Mouse (Mus musculus) CD4-positive, CD25-positive, alpha-beta regulatory T cell, adult 2 months (primary cell): Measurements from ENCODE around the gene Maml3.

ENCODE experiments used
- DNase-seq: peaks from one replicate; pipeline ENCODE4 v3.0.0-alpha.2; 2012; ENCODE audit warnings: low read depth, low spot score

Maml3 gene

GRCm38 (mm10) chr3:51745162-51745561, 359.7 kb downstream of the Maml3 start:
- peak; percentile 55 for DNase-seq

DNA sequence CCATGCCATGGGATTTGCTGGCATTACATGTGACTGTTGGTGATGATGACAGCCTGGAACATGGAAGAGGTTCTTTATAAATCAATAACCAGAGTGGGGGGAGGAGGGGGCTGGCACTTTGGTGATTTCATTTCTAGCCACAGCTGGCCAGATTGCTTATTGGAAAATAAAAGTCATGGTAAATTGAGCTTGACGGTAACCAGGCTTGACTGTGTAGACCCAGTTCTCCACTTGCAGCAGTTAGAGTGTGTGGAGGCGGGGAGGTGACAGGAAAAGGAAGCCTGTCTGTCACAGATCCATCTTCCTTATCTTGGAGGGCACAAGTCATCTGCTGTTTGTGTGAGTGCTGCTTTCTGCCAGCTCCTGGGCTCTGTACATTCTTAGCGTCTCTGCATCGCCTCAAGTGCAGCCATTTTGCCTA, 360.5 kb downstream of the Maml3 start:
- DNase-seq: peak; percentile 44

DNA sequence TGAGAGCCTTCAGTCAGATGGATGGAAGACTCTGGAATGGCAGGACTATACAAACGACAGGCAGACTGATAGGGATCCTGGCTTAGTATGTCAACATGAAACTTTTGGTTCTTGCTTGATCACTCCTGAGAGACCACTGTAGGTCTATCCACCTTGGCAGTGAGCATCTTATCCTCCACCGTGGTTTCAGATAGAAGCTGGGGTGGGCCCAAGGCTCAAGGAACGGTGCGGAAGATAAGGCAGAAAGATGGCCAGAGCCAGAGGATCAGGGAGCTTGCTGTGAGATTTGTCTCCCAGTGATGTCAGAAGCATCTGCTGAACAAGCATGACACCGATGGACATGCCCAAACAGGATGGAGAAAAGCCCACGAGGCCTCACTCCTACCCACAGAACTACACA, 362.5 kb downstream of the Maml3 start:
- DNase-seq: no peak

DNA sequence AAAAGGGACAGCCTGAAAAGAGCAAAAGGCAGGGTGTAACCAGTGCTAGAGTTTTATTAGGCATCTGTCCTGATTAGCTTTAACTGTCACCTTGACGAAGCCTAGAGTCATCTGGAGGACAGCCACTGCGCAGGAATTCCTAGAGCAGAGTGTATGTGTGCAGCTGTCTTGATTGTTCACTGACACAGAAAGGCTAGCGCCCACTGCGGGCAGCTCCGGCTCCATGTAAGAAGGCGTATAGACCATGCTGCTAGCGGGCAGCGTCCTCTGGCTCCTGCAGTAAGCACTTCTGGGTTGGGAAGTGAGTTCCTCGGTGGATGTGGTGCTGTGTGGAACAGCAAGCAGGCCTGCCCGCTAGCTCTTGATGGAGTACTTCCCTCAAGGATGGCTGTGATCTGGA, 363.1 kb downstream of the Maml3 start:
- no peak for DNase-seq

GRCm38 (mm10) chr3:51739835-51740112, 365.1 kb downstream of the Maml3 start:
- no peak for DNase-seq

DNA sequence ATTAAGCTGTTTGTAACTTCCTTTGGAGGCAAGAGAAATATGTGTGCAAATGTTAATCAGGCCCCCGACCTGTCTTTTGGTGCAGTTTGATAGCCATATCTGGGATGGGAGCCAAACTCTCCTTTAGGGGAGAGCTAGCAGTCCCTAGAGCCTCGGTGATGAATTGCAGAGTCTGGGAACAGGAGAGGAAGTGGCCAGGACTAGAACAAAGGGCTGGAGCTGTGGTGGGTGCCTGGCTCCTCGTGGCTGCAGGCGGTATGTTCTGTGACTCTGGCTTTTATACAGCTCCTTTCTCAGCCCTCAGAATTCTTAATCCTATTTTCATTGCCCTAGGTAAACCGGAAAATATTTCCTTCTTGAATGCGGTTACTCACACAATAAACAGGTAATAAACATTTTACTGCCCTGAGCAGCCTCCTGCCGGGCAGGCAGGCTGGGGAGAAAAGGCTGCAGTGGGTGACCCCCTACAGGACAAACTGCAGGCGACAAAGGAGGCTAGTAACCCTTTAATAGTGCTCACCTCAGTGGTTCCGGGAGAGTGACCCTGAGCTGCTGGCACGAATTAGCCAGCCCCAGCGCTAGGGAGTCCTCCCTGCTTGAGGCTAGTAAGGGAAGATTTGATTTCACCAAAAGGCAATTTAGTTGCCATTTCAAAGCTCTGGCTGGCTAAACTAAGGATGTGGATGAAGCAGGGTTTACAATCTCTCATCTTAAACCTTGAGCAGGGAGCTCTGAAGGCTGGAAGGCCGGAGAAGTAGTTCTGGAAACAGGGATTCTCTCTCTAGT, 365.6 kb downstream of the Maml3 start:
- no peak for DNase-seq

- DNase-seq: no peak
Observed at GRCm38 (mm10) chr3:51733685-51734084, 371.2 kb downstream of the Maml3 start.

GRCm38 (mm10) chr3:51731949-51732636, 372.8 kb downstream of the Maml3 start:
- no peak for DNase-seq

DNA sequence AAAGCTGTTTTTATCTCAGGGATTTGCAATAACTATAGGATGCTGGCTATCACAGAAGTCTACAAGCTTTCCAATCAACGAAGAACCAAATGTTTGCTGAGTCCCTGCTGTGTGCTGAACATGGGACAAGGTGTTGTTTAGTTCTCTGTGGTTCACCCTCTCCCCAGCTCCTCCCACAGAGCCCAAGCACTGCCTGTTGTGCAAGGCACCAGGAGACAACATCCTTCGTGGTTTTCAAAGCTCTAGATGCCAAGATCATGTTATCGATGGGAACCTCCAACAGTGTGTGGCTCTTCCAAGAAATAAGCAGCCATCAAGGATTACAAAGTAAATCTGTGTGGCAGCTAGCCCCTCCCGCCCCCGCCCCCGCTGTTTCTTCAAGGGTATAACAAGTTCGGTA, 374.2 kb downstream of the Maml3 start:
- DNase-seq: peak; percentile 18

- DNase-seq: no peak
Observed at GRCm38 (mm10) chr3:51729109-51729918, 375.6 kb downstream of the Maml3 start.

DNA sequence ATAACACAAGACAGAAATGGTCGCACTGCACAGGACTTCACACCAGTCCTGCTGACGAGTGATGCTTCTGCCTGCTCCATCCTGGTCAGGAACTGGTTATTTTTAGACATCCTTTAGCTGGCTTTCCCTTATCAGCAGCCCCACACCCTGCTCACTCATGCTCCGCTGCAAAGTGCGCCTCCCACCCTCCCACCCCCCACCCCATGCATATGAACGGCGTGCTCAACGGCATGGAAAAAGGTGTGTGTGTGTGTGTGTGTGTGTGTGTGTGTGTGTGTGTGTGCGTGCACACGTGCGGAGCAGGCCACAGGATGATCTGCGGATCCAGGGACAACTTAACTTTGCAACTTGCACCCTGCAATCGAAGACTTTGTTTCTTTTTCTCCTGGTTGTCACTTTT, 376.4 kb downstream of the Maml3 start:
- no peak for DNase-seq

- no peak for DNase-seq
Observed at GRCm38 (mm10) chr3:51727968-51728367, 376.9 kb downstream of the Maml3 start.

DNA sequence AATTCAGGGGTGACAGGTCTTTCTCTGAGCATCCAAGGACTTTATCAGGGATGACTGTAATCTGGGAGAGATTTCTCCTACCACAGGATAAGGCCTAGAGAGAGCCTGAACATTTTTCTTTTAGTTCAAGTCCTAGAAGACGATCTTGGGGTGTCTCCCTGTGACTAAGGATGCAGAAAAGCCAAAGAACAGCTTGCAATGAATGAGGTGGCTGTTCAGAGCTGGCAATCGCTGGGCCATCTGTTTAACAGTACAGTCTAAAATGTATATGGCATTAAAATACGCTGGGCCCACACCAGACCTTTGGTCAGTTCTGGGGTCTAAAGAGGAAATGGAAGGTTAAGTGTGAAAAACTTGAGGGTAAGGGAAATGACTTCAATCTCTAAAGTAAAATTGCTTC, 377.4 kb downstream of the Maml3 start:
- no peak for DNase-seq

DNA sequence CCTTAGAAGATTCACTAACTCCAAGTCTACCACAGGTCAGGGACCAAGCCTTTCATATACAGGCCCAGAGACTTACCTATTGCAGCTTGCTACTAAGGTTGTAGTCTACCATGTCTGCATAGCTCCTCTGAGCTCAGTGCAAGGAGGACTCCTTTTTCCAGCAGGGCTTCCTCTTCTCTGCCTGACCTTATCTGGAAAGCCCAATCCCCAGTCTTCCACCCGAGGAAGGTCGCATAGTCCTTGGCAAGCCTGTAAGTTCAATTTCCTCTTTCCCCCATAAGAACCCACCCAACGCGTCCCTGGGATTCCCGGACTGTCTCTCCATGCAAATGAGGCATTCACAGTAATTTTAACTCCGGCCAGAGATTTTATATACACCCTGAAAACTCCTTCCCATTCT, 378.6 kb downstream of the Maml3 start:
- DNase-seq: no peak

GRCm38 (mm10) chr3:51719982-51720381, 384.9 kb downstream of the Maml3 start:
- DNase-seq: no peak

DNA sequence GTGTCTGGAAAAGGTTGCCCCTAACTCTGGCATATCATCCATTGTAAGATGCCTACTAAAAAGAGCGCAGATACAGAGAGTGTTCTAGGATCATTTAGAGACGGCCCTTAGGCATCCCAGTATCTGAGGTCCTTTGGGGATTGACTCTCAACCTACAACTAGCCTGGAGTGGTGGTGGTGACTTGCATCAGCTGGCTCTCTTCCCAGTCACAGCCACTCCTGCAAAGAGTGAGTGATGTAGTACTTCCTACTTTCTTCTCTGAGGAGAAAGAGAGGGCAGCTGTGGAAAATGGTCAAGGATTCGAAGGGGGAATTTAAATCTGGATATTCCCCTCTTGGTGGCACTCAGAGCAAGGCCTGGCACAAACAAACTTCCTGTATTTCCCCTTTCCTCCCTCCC, 385.5 kb downstream of the Maml3 start:
- no peak for DNase-seq

- no peak for DNase-seq
Observed at GRCm38 (mm10) chr3:51717909-51718308, 387.0 kb downstream of the Maml3 start.

GRCm38 (mm10) chr3:51717455-51717854, 387.4 kb downstream of the Maml3 start:
- DNase-seq: no peak

DNA sequence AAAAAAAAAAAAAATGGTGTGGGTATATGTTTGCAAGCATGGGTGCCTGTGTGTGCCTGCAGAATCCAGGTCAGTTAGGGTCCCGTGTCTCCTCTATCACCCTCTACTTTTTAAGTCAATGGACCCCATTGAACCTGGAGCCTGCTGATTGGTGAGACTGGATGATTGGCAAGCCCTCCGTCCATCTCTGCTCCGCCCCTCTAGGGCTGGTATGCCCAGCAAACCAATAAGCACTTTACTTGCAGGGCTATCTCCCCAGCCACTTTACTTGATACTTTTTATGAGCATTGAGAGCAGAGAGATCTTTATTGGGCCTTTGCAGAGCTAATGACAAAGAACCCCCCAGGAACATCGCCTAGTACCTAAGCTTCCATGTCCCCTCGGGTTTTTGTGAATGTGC, 390.4 kb downstream of the Maml3 start:
- no peak for DNase-seq

DNA sequence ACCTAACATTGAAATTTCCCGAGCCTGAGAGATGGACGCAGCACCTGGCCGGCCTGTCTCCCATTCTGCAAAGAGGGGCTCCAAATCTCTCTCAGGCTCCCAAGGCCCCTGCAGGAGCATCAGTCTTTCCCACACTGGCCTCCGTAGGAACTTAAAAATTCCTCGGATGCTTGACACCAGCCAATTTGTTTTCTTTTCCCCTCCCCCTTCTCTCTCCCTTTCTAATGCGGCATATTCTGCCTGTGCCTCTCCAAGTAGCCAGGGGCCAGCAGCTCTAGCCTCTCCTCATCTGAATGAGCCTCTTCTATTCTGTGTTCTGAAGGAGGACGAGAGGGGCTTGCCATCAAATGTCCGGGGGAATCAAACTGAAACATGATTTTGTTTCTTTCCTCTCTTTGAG, 391.6 kb downstream of the Maml3 start:
- no peak for DNase-seq

GRCm38 (mm10) chr3:51712382-51712781, 392.5 kb downstream of the Maml3 start:
- no peak for DNase-seq

- no peak for DNase-seq
Observed at GRCm38 (mm10) chr3:51708746-51709411, 396.0 kb downstream of the Maml3 start.
